Mouse (Mus musculus) ES-Bruce4 (cell line): ENCODE data around the gene Nhsl1.

ENCODE experiments used
- CTCF ChIP-seq: IDR thresholded peaks from one replicate; pipeline ENCODE4 v1.8.1; 2011; ENCODE audit warnings: low read depth, low read length
- EP300 ChIP-seq: IDR thresholded peaks from 2 replicates; pipeline ENCODE4 v1.6.1; 2011; ENCODE audit warnings: low read depth, low read length; ENCODE audit not compliant: insufficient read depth

GRCm38 (mm10) chr10:18493010-18493894 lies 174.5 kb downstream of the Nhsl1 start:
- TF ChIP-seq CTCF (no peak), EP300 (no peak)
